Comparison of ENCODE assay signal across 8 mouse cellular contexts in genomic region chr3:117359686-117360521, GRCm38 (mm10). TPM values are rescaled to one million over a fixed set of nuclear protein-coding genes. Genes with fewer than 3 reads are reported as not detected.
A peak's percentile ranks its signal among the peaks of the same experiment; 100 is the strongest.
DNase-seq lines count a peak whose midpoint lies in the region; ATAC-seq and TF ChIP-seq lines count a peak whose summit lies in the region.

No protein-coding gene starts in this region.

- TF ChIP-seq POLR2A in lung, adult 2 months (IDR thresholded peaks at IDR 0.05; ENCODE audit: borderline replicate concordance, extremely low read depth, low read depth, low read length): no peak
- peak; percentile 95 for TF ChIP-seq POLR2A in cortical plate, adult 2 months (IDR thresholded peaks at IDR 0.05; ENCODE audit: extremely low read depth, insufficient read depth, low read length)
- no peak for TF ChIP-seq POLR2A in heart, adult 2 months (IDR thresholded peaks at IDR 0.05; ENCODE audit: insufficient read depth, low read depth, low read length)

- 2% methylated on average over 44 of the region's 46 CpGs for WGBS in lung, embryonic 16.5 days
- 4% methylated on average over 46 of the region's 46 CpGs for WGBS in lung, adult 2 months
- WGBS in heart, adult 2 months: 2% methylated on average over 46 of the region's 46 CpGs
- 1% methylated on average over 46 of the region's 46 CpGs for WGBS in limb, embryonic 13.5 days

- peak overlapping the region; percentile 45 for H3K4me3 ChIP-seq in lung, embryonic 16.5 days (ENCODE audit: low read length)
- no peak overlapping the region for H3K4me3 ChIP-seq in lung, adult 2 months (replicated peaks; ENCODE audit: extremely low read depth, low read depth, low read length)
- H3K4me3 ChIP-seq in cortical plate, adult 2 months (ENCODE audit: insufficient read depth, low read length): peak overlapping the region; percentile 96
- peak overlapping the region; percentile 25 for H3K4me3 ChIP-seq in heart, adult 2 months
- H3K4me3 ChIP-seq in limb, embryonic 13.5 days: peak overlapping the region; percentile 52

- no peak for DNase-seq in lung, adult 2 months
- DNase-seq in heart, adult 2 months: peak; percentile 13 to 34
- DNase-seq in kidney, adult 9 months: peak; percentile 47
- peak; percentile 65 for DNase-seq in neural tube, embryonic 10.5 days (ENCODE audit: extremely low spot score, low spot score)
- DNase-seq in c-Kit-positive CD71-positive TER-119-positive erythroid progenitor cells, embryonic 14.5 days (ENCODE audit: low spot score): no peak

- no peaks in the 10 kb centered on the region for H3K79me2 ChIP-seq in heart, adult 2 months (replicated peaks; ENCODE audit: control insufficient read depth, insufficient read depth, low read length)

- no peak for TF ChIP-seq CTCF in lung, adult 2 months (IDR thresholded peaks at IDR 0.05; ENCODE audit: insufficient read depth, low read length)
- TF ChIP-seq CTCF in cortical plate, adult 2 months (IDR thresholded peaks at IDR 0.05; ENCODE audit: extremely low read depth, insufficient read depth, low read length): no peak
- no peak for TF ChIP-seq CTCF in heart, adult 2 months (IDR thresholded peaks at IDR 0.05)

- no peak for TF ChIP-seq EP300 in heart, adult 2 months (IDR thresholded peaks at IDR 0.05; ENCODE audit: insufficient read depth, low read depth, low read length)

- H3K36me3 ChIP-seq in lung, embryonic 16.5 days (ENCODE audit: control insufficient read depth, insufficient read depth, low read length): no peaks in the 10 kb centered on the region
- H3K36me3 ChIP-seq in heart, adult 2 months (ENCODE audit: control insufficient read depth, insufficient read depth, low read length): no peaks in the 10 kb centered on the region
- no peaks in the 10 kb centered on the region for H3K36me3 ChIP-seq in limb, embryonic 13.5 days

- no peaks in the 10 kb centered on the region for H3K9me3 ChIP-seq in lung, embryonic 16.5 days (ENCODE audit: control insufficient read depth, low read length)
- no peaks in the 10 kb centered on the region for H3K9me3 ChIP-seq in limb, embryonic 13.5 days

- intact Hi-C loops in heart, adult 2 months (cut with DNase I): no loop called here

- peak; percentile 67 for ATAC-seq in lung, embryonic 16.5 days (ENCODE audit: low read depth)
- ATAC-seq in limb, embryonic 13.5 days (ENCODE audit: low FRiP score, low read depth): peak; percentile 76

- no peaks in the 10 kb centered on the region; the same call in 1 of the 2 replicates for H3K4me1 ChIP-seq in lung, embryonic 16.5 days (replicated peaks; ENCODE audit: control insufficient read depth, insufficient read depth, low read length)
- H3K4me1 ChIP-seq in lung, adult 2 months (ENCODE audit: control insufficient read depth, insufficient read depth, low read length): no peaks in the 10 kb centered on the region
- H3K4me1 ChIP-seq in cortical plate, adult 2 months (ENCODE audit: control insufficient read depth, insufficient read depth, low read length): peaks cover 8% of the 10 kb centered on the region
- no peaks in the 10 kb centered on the region for H3K4me1 ChIP-seq in heart, adult 2 months (ENCODE audit: control insufficient read depth, insufficient read depth, low read length)
- peaks cover 8% of the 10 kb centered on the region for H3K4me1 ChIP-seq in limb, embryonic 13.5 days

- peak overlapping the region; percentile 43 for H3K9ac ChIP-seq in lung, embryonic 16.5 days (ENCODE audit: low read length)
- H3K9ac ChIP-seq in heart, adult 2 months (ENCODE audit: low read depth, low read length): no peak overlapping the region
- peak overlapping the region; percentile 65 for H3K9ac ChIP-seq in limb, embryonic 13.5 days

- peaks cover 6% of the 10 kb centered on the region; the same call in 1 of the 2 replicates for H3K27me3 ChIP-seq in lung, embryonic 16.5 days (ENCODE audit: control insufficient read depth, insufficient read depth, low read depth, low read length)
- H3K27me3 ChIP-seq in heart, adult 2 months (ENCODE audit: control insufficient read depth, insufficient read depth, low read length): no peaks in the 10 kb centered on the region
- H3K27me3 ChIP-seq in limb, embryonic 13.5 days: peaks cover 19% of the 10 kb centered on the region

- H3K27ac ChIP-seq in lung, embryonic 16.5 days (ENCODE audit: low read length): no peak overlapping the region
- peak overlapping the region; percentile 99 for H3K27ac ChIP-seq in cortical plate, adult 2 months (ENCODE audit: insufficient read depth, low read length)
- H3K27ac ChIP-seq in heart, adult 2 months: no peak overlapping the region
- no peak overlapping the region for H3K27ac ChIP-seq in limb, embryonic 13.5 days

- peak overlapping the region; percentile 80 for H3K4me2 ChIP-seq in lung, embryonic 16.5 days (ENCODE audit: low read depth, low read length)
- H3K4me2 ChIP-seq in limb, embryonic 13.5 days (replicated peaks): peak overlapping the region; percentile 90

RNA-seq across cellular contexts. Expression of gene Plppr4, which starts 0.8 kb away (rescaled TPM):
- polyA plus RNA-seq in lung, embryonic 16.5 days (2015; fragmentation: Nextera tagmentation; extraction: Ambion mirVana): 0.35 and 0.48 TPM in 2 replicates
- 0.05 and 0.26 TPM in 2 replicates for polyA plus RNA-seq in lung, adult 2 months (2012; rRNA removed)
- polyA plus RNA-seq in cortical plate, adult 2 months (2012; rRNA removed): 85.7 and 95.5 TPM in 2 replicates
- under 1 TPM; 0.10 to 0.16 TPM for total RNA-seq in heart, adult 2 months (2021)
- 0.12 and 0.18 TPM in 2 replicates for polyA plus RNA-seq in heart, adult 2 months (2012; rRNA removed)
- polyA plus RNA-seq in limb, embryonic 13.5 days (2015; fragmentation: Nextera tagmentation; extraction: Ambion mirVana): 0.29 and 0.41 TPM in 2 replicates

Comparison
In these comparisons a context has a peak if more than half of its experiments do, and no peak if none do; other contexts are left out.
1. DNase-seq: peak in heart, adult 2 months (2 of 2), kidney, adult 9 months (single experiment) and neural tube, embryonic 10.5 days (single experiment); none in lung, adult 2 months (single experiment) and c-Kit-positive CD71-positive TER-119-positive erythroid progenitor cells, embryonic 14.5 days (single experiment).
2. RNA of gene Plppr4, which starts 0.8 kb away (polyA plus RNA-seq): 85.7 to 95.5 TPM in cortical plate, adult 2 months; 0.29 to 0.41 TPM in limb, embryonic 13.5 days, 0.35 to 0.48 TPM in lung, embryonic 16.5 days, 0.12 to 0.18 TPM in heart, adult 2 months and 0.05 to 0.26 TPM in lung, adult 2 months; every median in the first group is over 10 times any median in the second.